Mouse (Mus musculus) hindbrain, embryonic 12.5 days (tissue): ENCODE results near the gene Ampd2. TPM values are rescaled to one million over a fixed set of nuclear protein-coding genes. Genes with fewer than 3 reads are reported as not detected.

Experiments used
- polyA plus RNA-seq: library from polyadenylated mRNA; unstranded; fragments of >200 nt; fragmentation: Nextera tagmentation; extraction: Ambion mirVana; gene quantifications from 2 replicates; pipeline ENCODE4 v1.2.1, GENCODE M21; 2016

The Ampd2 gene
- polyA plus RNA-seq, 1 experiment from 2014 or later, result 46.5 TPM

Other genes starting within 250 kb of the Ampd2 start
- not detected in 2 replicates for gene Eps8l3, start 209.4 kb downstream of the Ampd2 start, polyA plus RNA-seq
- gene Gstm5, start 190.8 kb downstream of the Ampd2 start, polyA plus RNA-seq, result 203 and 230 TPM in 2 replicates
- gene Gstm7, start 154.8 kb downstream of the Ampd2 start, polyA plus RNA-seq, result 71.9 and 73.7 TPM in 2 replicates
- gene Gstm6, start 142.9 kb downstream of the Ampd2 start, polyA plus RNA-seq, result 6.2 and 7.9 TPM in 2 replicates
- not detected in 2 replicates for gene Gstm3, start 117.4 kb downstream of the Ampd2 start, polyA plus RNA-seq
- gene Gstm2, start 100.2 kb downstream of the Ampd2 start, polyA plus RNA-seq, result 23.3 and 23.4 TPM in 2 replicates
- 24.1 and 26.8 TPM in 2 replicates for gene Gstm1, start 68.7 kb downstream of the Ampd2 start, polyA plus RNA-seq
- gene Gstm4, start 41.8 kb downstream of the Ampd2 start, polyA plus RNA-seq, result 12.1 and 12.5 TPM in 2 replicates
- 0.33 and 0.37 TPM in 2 replicates for gene Gnat2, start 6.1 kb upstream of the Ampd2 start, polyA plus RNA-seq
- 193 and 201 TPM in 2 replicates for gene Gnai3, start 59.5 kb upstream of the Ampd2 start, polyA plus RNA-seq
- gene Gpr61, start 68.2 kb upstream of the Ampd2 start, polyA plus RNA-seq, result 0.72 and 1.2 TPM in 2 replicates
- 10.7 and 13.1 TPM in 2 replicates for gene Amigo1, start 99.7 kb upstream of the Ampd2 start, polyA plus RNA-seq
- gene Cyb561d1, start 114.6 kb upstream of the Ampd2 start, polyA plus RNA-seq, result 5.0 and 5.6 TPM in 2 replicates
- gene Atxn7l2, start 124.3 kb upstream of the Ampd2 start, polyA plus RNA-seq, result 27.6 and 29.6 TPM in 2 replicates
- gene Sypl2, start 140.0 kb upstream of the Ampd2 start, polyA plus RNA-seq, result 0.58 and 0.72 TPM in 2 replicates
- 205 and 218 TPM in 2 replicates for gene Psma5, start 170.3 kb upstream of the Ampd2 start, polyA plus RNA-seq
- 35.0 TPM in 2 replicates for gene Sort1, start 197.4 kb upstream of the Ampd2 start, polyA plus RNA-seq